Mouse (Mus musculus) B cell, adult 2 months (primary cell): ENCODE results near the gene Ggt5.

Experiments used
- DNase-seq, 2 experiments: peaks; one replicate each; pipeline ENCODE4 v3.0.0; 2022

Ggt5 gene

GRCm38 (mm10) chr10:75627490-75627889 is 38.4 kb downstream of the Ggt5 start:
- no peak for DNase-seq

- no peak for DNase-seq
Observed at GRCm38 (mm10) chr10:75632633-75633032, 43.5 kb downstream of the Ggt5 start.

GRCm38 (mm10) chr10:75633048-75633447 is 43.9 kb downstream of the Ggt5 start:
- no peak for DNase-seq

- no peak for DNase-seq
Observed at GRCm38 (mm10) chr10:75633576-75634139, 44.5 kb downstream of the Ggt5 start.

- no peak for DNase-seq
Observed at GRCm38 (mm10) chr10:75634610-75635009, 45.5 kb downstream of the Ggt5 start.

- DNase-seq = no peak
Observed at GRCm38 (mm10) chr10:75635019-75635692, 46.0 kb downstream of the Ggt5 start.

- DNase-seq = peak; percentile 85 to 86
Observed at GRCm38 (mm10) chr10:75635693-75636055, 46.5 kb downstream of the Ggt5 start.

- no peak for DNase-seq
Observed at GRCm38 (mm10) chr10:75636084-75636786, 47.1 kb downstream of the Ggt5 start.

GRCm38 (mm10) chr10:75637711-75638110 is 48.6 kb downstream of the Ggt5 start:
- DNase-seq = no peak

GRCm38 (mm10) chr10:75641721-75642222 is 52.6 kb downstream of the Ggt5 start:
- no peak for DNase-seq

GRCm38 (mm10) chr10:75642436-75642835 is 53.3 kb downstream of the Ggt5 start:
- DNase-seq = no peak

- DNase-seq = no peak
Observed at GRCm38 (mm10) chr10:75642891-75643290, 53.8 kb downstream of the Ggt5 start.

GRCm38 (mm10) chr10:75643741-75644343 is 54.7 kb downstream of the Ggt5 start, which contains the start of gene Susd2:
Susd2 (minus strand) TSS chr10:75644008.
- DNase-seq = peak; percentile 49 to 50

GRCm38 (mm10) chr10:75645616-75646015 is 56.5 kb downstream of the Ggt5 start:
- no peak for DNase-seq

GRCm38 (mm10) chr10:75646406-75646805 is 57.3 kb downstream of the Ggt5 start:
- no peak for DNase-seq

- DNase-seq = no peak
Observed at GRCm38 (mm10) chr10:75647362-75647761, 58.2 kb downstream of the Ggt5 start.

GRCm38 (mm10) chr10:75648091-75648490 is 59.0 kb downstream of the Ggt5 start:
- no peak for DNase-seq

GRCm38 (mm10) chr10:75649001-75649400 is 59.9 kb downstream of the Ggt5 start:
- DNase-seq = no peak

- no peak for DNase-seq
Observed at GRCm38 (mm10) chr10:75649406-75649995, 60.4 kb downstream of the Ggt5 start.

- no peak for DNase-seq
Observed at GRCm38 (mm10) chr10:75650306-75650902, 61.3 kb downstream of the Ggt5 start.

- DNase-seq = no peak
Observed at GRCm38 (mm10) chr10:75651381-75652068, 62.4 kb downstream of the Ggt5 start.

- no peak for DNase-seq
Observed at GRCm38 (mm10) chr10:75654053-75654452, 64.9 kb downstream of the Ggt5 start.
